Mouse (Mus musculus): ENCODE results near the gene Atp2b4.

GRCm38 (mm10) chr1:133840530-133840929 lies 39.7 kb upstream of the Atp2b4 start:
- no peak for TF ChIP-seq ZC3H11A (IDR thresholded peaks at IDR 0.05; ENCODE audit: low read depth, low read length)
- TF ChIP-seq USF1 (IDR thresholded peaks at IDR 0.05; ENCODE audit: low read depth, low read length) = no peak
- no peak for TF ChIP-seq SIN3A (IDR thresholded peaks at IDR 0.05; ENCODE audit: low read length)
- TF ChIP-seq POLR2A (IDR thresholded peaks at IDR 0.05; ENCODE audit: control insufficient read depth in 1 of 2, insufficient read depth in 1 of 2, low read depth in 1 of 2, low read length in 2 of 2, poor library complexity in 1 of 2) = no peak
- TF ChIP-seq HCFC1 (IDR thresholded peaks at IDR 0.05; ENCODE audit: low read depth, low read length) = no peak
- TF ChIP-seq CTCF (IDR thresholded peaks at IDR 0.05 in 2 of 3, conservative IDR thresholded peaks at IDR 0.05 in 1 of 3; ENCODE audit: control insufficient read depth in 1 of 3, insufficient read depth in 1 of 3, low read depth in 2 of 3, low read length in 3 of 3, poor library complexity in 1 of 3, severe bottlenecking in 1 of 3) = no peak
- TF ChIP-seq EP300 (IDR thresholded peaks at IDR 0.05; ENCODE audit: low read depth in 1 of 2, low read length in 2 of 2) = no peak
- TF ChIP-seq MYC (IDR thresholded peaks at IDR 0.05; ENCODE audit: low read depth, low read length) = no peak
- no peak for TF ChIP-seq GATA1 (IDR thresholded peaks at IDR 0.05; ENCODE audit: low read depth, low read length)
- no peak for TF ChIP-seq CHD2 (IDR thresholded peaks at IDR 0.05; ENCODE audit: low read length)
- TF ChIP-seq CHD1 (IDR thresholded peaks at IDR 0.05; ENCODE audit: low read depth, low read length) = no peak
- TF ChIP-seq ZKSCAN1 (IDR thresholded peaks at IDR 0.05; ENCODE audit: low read depth, low read length) = no peak

Measured in MEL (cell line).